Mouse (Mus musculus) left cerebral cortex, postnatal 10 days (tissue): ENCODE measurements around the gene Fam124b. TPM values are rescaled to one million over a fixed set of nuclear protein-coding genes. Genes with fewer than 3 reads are reported as not detected.
A peak's percentile ranks its signal among the peaks of the same experiment; 100 is the strongest.

Source experiments
- DNase-seq, 2 experiments: peaks; one replicate each; pipeline ENCODE4 v3.0.0; 2021 to 2022; ENCODE audit warnings: low spot score in 2 of 2, mixed read lengths in 1 of 2; ENCODE audit errors: extremely low spot score in 1 of 2
- intact Hi-C: fragments of 180-260 bp; cut with DNase I; formaldehyde crosslinking; loops from one replicate; pipeline ENCODE4 v1.15.1; 2025
- total RNA-seq, 2 experiments: library from RNA; stranded (reverse); gene quantifications; 2 replicates each; pipeline ENCODE4 v1.2.3; 2021

Gene Fam124b
- total RNA-seq, 2 experiments from 2014 or later: 1.0 to 1.4 TPM

GRCm38 (mm10) chr1:80180767-80181413, 37.4 kb downstream of the Fam124b start:
- intact Hi-C loops: loop anchor here (1.0 to 10.0 kb wide), 5 partner anchors 194 to 1124 kb away; no protein-coding TSS in a partner anchor
- peak; percentile 49 to 82 for DNase-seq

GRCm38 (mm10) chr1:80180128-80180527, 38.1 kb downstream of the Fam124b start:
- intact Hi-C loops: loop anchor here (1.0 to 10.0 kb wide), 4 partner anchors 195 to 1125 kb away; no protein-coding TSS in a partner anchor
- peak; percentile 14 to 37 for DNase-seq

- intact Hi-C loops: no loop called here
- DNase-seq: peak in 1 of 2 experiments; percentile 30
Measured at GRCm38 (mm10) chr1:80177651-80178382, 40.5 kb downstream of the Fam124b start.

GRCm38 (mm10) chr1:80167706-80168105, 50.6 kb downstream of the Fam124b start:
- DNase-seq: no peak
- intact Hi-C loops: no loop called here

- intact Hi-C loops: no loop called here
- DNase-seq: no peak
Measured at GRCm38 (mm10) chr1:80166577-80166976, 51.7 kb downstream of the Fam124b start.

GRCm38 (mm10) chr1:80165391-80165790, 52.9 kb downstream of the Fam124b start:
- intact Hi-C loops: no loop called here
- no peak for DNase-seq

GRCm38 (mm10) chr1:80162943-80163342, 55.3 kb downstream of the Fam124b start:
- intact Hi-C loops: no loop called here
- no peak for DNase-seq

GRCm38 (mm10) chr1:80159586-80159985, 58.7 kb downstream of the Fam124b start:
- intact Hi-C loops: no loop called here
- DNase-seq: no peak

GRCm38 (mm10) chr1:80154902-80155301, 63.4 kb downstream of the Fam124b start:
- intact Hi-C loops: no loop called here
- no peak for DNase-seq

GRCm38 (mm10) chr1:80153125-80153716, 65.1 kb downstream of the Fam124b start:
- intact Hi-C loops: no loop called here

GRCm38 (mm10) chr1:80150681-80151080, 67.6 kb downstream of the Fam124b start:
- intact Hi-C loops: no loop called here
- DNase-seq: no peak

More at GRCm38 (mm10) chr1:80153125-80153716, 65.1 kb downstream of the Fam124b start:
- DNase-seq: no peak

Other genes starting within 250 kb of the Fam124b start
- gene Cul3, start 122.0 kb upstream of the Fam124b start, total RNA-seq: 100 to 1,000 TPM; 123 to 138 TPM
- not detected for gene Gm45261, start 243.0 kb upstream of the Fam124b start, total RNA-seq